Mouse (Mus musculus): ENCODE measurements at regions not wholly inside any gene's neighbourhood (a gene's known extent, or its start where the extent isn't known, plus 50 kb on each side); places are given as distances from the start of the nearest gene placed in this dataset.

- DNase-seq (ENCODE audit: low read depth, low spot score), result no peak
Observed at GRCm38 (mm10) chr10:21672171-21672570, 79.2 kb downstream of the 1700020N01Rik start.

GRCm38 (mm10) chr10:21672666-21673065 is 79.7 kb downstream of the 1700020N01Rik start:
- DNase-seq (ENCODE audit: low read depth, low spot score), result no peak

DNA sequence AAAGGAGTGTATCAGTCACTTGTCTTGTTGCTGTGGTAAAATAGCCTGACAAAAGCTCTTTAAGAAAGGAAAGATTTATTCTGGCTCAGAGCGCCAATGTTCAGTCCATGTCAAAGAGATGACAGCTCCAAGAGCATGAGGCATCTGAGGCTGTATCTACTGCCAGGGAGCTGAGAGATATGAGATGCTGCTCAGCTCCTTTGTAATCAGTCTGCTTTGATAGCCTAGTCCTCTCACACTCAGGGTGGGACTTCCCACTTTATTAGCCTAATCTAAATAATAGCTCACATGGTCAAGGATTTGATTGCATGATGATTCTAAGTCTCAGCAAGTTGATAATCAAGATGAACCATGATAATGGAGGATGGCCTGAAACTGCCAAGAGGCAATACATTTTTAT is 80.9 kb downstream of the 1700020N01Rik start:
- DNase-seq (ENCODE audit: low read depth, low spot score), result no peak

DNA sequence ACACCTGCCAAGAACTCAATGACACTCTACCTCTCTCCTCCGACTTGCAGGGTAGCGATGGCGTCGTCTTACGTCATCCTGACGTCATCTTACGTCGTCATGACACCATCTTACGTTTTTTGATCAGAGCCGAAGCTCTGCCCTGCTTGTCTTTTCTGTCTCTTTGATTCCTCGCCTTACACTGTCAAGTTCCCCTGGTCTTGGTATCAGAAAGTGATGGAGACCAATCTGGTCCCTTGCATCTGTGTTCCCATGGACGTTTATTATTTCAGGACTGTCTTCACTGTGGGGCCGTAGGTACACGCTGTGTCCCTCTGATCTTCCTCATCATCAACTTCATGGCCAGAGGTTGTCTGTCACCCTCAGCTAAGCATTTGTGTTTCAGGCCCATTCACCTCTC is 82.8 kb downstream of the 1700020N01Rik start:
- no peak for DNase-seq (ENCODE audit: low read depth, low spot score)

GRCm38 (mm10) chr10:21677911-21678310 is 85.0 kb downstream of the 1700020N01Rik start:
- no peak for DNase-seq (ENCODE audit: low read depth, low spot score)

- DNase-seq (ENCODE audit: low read depth, low spot score), result no peak
Observed at GRCm38 (mm10) chr10:21678372-21678771, 85.4 kb downstream of the 1700020N01Rik start.

DNA sequence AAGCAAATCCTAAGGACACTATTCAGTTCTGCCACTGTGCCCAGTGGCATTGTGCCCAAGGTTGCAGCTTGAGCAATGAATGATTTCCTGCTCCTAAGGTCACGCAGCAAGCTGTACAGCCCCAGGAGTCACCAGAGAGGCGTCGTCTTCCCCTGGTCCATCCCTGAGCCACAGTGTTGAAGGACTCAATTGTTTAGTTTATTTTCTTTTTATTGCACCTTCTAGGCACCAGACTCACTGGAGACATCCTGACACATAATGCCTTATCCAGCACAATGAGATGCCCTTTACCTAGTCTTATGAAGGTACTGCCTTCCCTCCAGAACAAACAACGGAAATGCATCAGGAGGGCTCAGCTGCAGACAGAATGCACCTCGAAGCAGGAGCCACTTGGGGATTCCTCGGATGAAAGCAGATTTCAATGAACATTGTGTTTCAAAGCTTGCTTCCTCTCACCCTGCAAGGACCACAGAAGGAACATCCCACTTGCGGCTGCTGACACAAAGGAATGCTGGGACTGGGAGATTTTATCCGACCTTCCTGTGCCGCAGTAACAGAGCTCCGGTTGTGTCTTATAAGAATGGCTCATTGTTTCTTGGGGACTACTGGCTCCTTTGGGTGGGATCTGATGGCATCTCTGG is 86.0 kb downstream of the 1700020N01Rik start:
- no peak for DNase-seq (ENCODE audit: low read depth, low spot score)

DNA sequence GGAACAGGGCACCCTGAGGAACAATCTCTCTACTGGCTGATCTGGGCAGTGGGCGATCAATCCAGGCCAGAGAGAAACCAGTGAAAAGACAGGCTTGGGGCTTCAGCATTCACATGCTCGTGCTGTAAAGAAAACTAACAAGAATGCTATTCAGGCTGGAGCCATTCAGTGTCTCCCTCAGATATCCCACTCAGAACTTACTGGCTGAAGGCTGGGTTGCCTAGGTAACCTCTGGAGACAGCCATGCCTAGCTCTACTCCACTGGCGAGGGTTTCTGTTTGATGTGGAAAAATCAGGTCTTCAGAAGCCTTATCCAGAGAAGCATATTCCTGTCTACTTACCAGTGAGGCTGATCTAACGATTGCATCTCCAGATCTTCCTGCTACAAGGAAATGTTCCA is 87.8 kb downstream of the 1700020N01Rik start:
- DNase-seq (ENCODE audit: low read depth, low spot score), result no peak

GRCm38 (mm10) chr10:21684286-21685013 is 91.5 kb downstream of the 1700020N01Rik start:
- DNase-seq (ENCODE audit: low read depth, low spot score), result peak; percentile 48

DNA sequence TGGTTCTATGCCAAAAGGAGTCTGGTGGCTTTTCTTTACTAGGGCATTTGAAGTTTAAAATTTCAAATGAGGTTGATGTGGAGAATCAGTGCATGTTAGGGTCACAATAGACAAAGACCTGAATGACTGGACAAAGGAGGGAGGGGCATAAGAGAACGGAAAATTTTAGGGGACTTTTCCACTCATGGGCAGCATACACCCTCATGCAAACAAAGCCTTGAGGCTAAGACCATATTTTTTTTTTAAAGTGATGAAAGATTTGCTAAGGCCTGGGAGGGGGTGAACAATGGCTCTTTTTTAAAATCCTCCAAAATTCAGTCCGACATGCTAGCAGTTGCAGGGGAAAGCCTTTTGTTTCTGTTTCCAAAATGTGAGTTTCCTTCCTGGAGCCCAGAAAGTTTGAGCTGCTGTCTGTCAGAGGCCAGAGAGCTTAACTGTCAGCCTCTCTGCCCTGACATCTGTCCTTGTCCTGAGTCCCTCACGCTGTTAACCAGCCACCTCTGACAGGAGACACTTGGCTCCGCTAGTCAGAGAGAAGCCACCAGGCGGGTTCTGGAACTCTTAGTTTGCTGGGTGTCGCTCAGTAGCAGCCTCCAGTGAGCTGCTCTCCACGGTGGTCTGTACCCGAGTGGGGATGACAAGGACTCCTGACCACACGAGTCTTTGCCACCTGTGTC is 92.3 kb downstream of the 1700020N01Rik start:
- no peak for DNase-seq (ENCODE audit: low read depth, low spot score)

DNA sequence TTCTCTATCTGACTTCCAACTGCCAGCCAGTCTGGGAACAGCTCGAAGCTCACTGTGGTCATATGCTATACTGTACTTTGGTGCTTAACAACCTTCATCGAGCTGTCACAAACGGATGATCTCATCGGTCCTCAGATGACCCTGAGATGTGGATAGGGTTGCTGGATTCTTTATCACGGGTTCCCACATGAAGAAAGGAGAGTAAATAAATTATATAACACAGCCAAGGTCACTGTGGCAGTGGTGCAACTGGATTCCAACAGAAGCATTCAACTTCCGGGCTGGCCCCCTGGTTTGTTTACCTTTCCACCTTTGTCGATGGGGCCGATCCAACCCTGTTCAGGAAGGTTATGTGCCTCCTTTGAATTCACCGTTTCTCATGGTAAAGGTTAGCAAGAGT is 93.1 kb downstream of the 1700020N01Rik start:
- no peak for DNase-seq (ENCODE audit: low read depth, low spot score)

- DNase-seq (ENCODE audit: low read depth, low spot score), result no peak
Observed at GRCm38 (mm10) chr10:21687484-21687883, 94.5 kb downstream of the 1700020N01Rik start.

DNA sequence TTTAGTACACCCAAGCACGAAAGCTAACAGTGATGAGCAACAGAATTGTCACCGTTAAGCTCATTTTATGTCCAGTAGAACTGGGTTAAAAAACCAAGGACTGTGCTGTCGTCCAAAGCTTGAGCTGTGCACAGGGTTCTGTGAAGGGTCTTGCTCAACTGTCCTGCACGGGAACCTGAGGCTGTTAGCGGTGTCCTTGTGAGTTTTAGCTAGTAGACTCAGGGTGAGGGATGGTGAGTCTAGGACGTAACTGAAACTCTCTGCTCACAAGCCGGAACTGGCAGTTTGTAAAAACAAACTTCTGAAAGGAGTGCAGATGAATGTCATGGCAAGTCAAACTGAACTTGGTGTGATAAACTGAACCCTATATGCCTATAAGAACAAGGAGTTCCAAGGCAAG is 95.6 kb downstream of the 1700020N01Rik start:
- no peak for DNase-seq (ENCODE audit: low read depth, low spot score)

DNA sequence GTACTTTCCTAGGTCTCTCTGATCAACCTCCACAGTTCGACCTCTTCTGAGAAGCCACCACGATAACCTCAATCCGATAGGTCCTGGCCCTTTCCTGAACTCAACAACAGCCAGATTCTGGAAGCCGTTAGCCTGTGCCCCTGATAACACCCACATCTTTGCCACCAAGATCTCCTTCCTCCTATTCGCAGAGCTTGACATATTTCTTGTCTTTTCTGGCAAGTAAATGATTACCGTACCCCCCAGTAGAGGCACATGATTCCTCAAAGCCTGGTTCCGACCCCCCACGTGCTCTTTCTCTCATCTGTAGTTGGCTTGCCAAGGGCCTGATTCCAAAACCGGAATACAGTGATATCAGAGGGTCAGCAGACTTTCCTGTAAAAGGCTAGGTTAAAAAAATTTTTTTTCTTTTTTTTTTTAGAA is 96.9 kb downstream of the 1700020N01Rik start:
- DNase-seq (ENCODE audit: low read depth, low spot score), result no peak

GRCm38 (mm10) chr10:21695185-21695584 is 102.2 kb downstream of the 1700020N01Rik start:
- no peak for DNase-seq (ENCODE audit: low read depth, low spot score)

GRCm38 (mm10) chr10:21696671-21697070 is 103.7 kb downstream of the 1700020N01Rik start:
- DNase-seq (ENCODE audit: low read depth, low spot score), result no peak

- peak; percentile 46 for DNase-seq (ENCODE audit: low read depth, low spot score)
Observed at GRCm38 (mm10) chr10:21701580-21701979, 108.6 kb downstream of the 1700020N01Rik start.

DNA sequence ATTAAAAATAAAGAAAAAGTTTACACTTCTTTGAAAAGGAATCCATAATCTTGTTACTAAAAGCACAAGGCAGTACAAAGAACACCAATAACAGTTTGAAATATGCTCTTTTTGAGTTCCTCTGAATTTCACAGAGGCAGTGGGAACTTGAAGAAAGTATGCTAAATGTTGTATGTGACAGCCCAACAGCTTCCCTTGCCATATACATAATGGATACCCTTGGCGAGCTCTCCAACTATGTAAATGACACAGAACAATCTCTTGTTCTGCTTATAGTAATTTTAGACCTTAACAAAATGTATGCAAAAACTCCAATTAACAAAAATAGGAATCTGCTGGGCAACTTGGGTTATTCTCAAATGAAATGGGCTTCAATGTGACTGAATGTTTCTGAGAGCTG is 109.2 kb downstream of the 1700020N01Rik start:
- no peak for DNase-seq (ENCODE audit: low read depth, low spot score)

GRCm38 (mm10) chr10:21711866-21712265 is 118.9 kb downstream of the 1700020N01Rik start:
- DNase-seq (ENCODE audit: low read depth, low spot score), result no peak

GRCm38 (mm10) chr10:21712828-21713227 is 119.9 kb downstream of the 1700020N01Rik start:
- no peak for DNase-seq (ENCODE audit: low read depth, low spot score)

- no peak for DNase-seq (ENCODE audit: low read depth, low spot score)
Observed at GRCm38 (mm10) chr10:21715436-21715835, 122.5 kb downstream of the 1700020N01Rik start.

DNA sequence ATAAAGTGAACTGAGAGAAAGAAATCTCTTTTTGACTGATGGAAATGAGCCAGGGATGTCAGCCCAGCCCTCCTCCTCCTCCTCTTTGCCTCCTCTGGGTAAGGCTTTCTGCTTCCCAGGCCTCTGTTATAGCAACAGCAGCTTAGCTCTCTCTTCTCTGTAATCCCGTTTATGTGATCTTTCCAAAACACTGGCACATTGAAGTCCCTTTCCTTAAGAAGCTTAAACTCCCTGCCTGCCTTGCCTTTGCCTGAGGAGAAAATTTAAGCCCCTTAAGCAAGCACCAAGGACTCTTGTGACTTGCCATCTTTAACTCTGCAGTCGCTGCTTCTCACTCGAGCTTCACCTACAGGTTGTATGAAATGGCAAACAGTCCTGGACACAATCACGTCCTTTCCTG is 125.2 kb downstream of the 1700020N01Rik start:
- DNase-seq (ENCODE audit: low read depth, low spot score), result no peak

DNA sequence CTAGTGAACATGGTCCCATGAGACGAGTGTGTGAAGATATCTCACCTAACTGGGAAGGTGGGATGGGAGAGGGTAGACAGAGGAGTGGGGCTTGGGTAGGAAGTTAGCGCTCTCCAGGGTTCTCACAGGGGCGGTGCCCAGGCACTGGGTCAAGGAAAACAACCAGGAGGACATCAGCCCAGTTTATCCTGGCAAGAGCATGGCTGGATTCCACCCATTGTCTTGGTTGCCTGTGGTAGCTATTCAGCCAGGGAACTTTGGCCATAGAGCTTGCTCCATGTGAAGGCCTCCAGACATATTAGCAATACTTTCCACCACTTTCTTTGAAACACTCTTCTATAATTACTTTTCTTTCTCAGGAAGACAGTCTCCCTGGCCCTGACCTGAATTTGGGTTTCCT is 131.4 kb downstream of the 1700020N01Rik start:
- DNase-seq (ENCODE audit: low read depth, low spot score), result no peak
